Mouse (Mus musculus) lung, embryonic 14.5 days (tissue): ENCODE data around the gene Slc15a5. TPM values are rescaled to one million over a fixed set of nuclear protein-coding genes. Genes with fewer than 3 reads are reported as not detected.

ENCODE experiments used
- ATAC-seq: fragments of 200-750 bp; cut with Nextera tagmentation; 2 replicates; pipeline ENCODE4 v1.8.0; 2017; ENCODE audit warnings: mild to moderate bottlenecking, moderate TSS enrichment, moderate library complexity; ENCODE audit not compliant: insufficient read depth
- DNase-seq: peaks from one replicate; pipeline ENCODE4 v3.0.0-alpha.2; 2015
- H3K27ac ChIP-seq: fragments of 300-500 bp; sonication (generic); 2 replicates; pipeline ENCODE4 v1.5.1; 2014; ENCODE audit warnings: low read depth, mild to moderate bottlenecking, moderate library complexity
- H3K27me3 ChIP-seq: fragments of 300-500 bp; sonication (generic); 2 replicates; pipeline ENCODE4 v1.6.1; 2014; ENCODE audit warnings: low read length, control low read depth; ENCODE audit not compliant: insufficient read depth
- H3K36me3 ChIP-seq: fragments of 300-500 bp; sonication (generic); 2 replicates; pipeline ENCODE4 v1.6.1; 2014; ENCODE audit warnings: control low read depth; ENCODE audit not compliant: insufficient read depth
- H3K4me1 ChIP-seq: fragments of 300-500 bp; sonication (generic); 2 replicates; pipeline ENCODE4 v1.6.1; 2014; ENCODE audit warnings: antibody characterized with exemption, control low read depth; ENCODE audit not compliant: insufficient read depth
- H3K4me2 ChIP-seq: fragments of 300-500 bp; sonication (generic); 2 replicates; pipeline ENCODE4 v1.6.1; 2014; ENCODE audit warnings: mild to moderate bottlenecking
- H3K4me3 ChIP-seq: fragments of 300-500 bp; sonication (generic); 2 replicates; pipeline ENCODE4 v1.5.1; 2014; ENCODE audit warnings: low read depth, low read length
- H3K9ac ChIP-seq: fragments of 300-500 bp; sonication (generic); 2 replicates; pipeline ENCODE4 v1.6.1; 2014
- H3K9me3 ChIP-seq: fragments of 300-500 bp; sonication (generic); 2 replicates; pipeline ENCODE4 v1.6.1; 2016; ENCODE audit warnings: low read depth, low read length, control low read depth
- CTCF ChIP-seq: IDR thresholded peaks from 2 replicates; pipeline ENCODE4 v1.5.1; 2016; ENCODE audit warnings: antibody characterized with exemption, low read depth
- WGBS: fragments of 180-500 bp; shearing (Covaris S2); extraction: QIAGEN DNeasy Blood & Tissue Kit; methylation state at CpG from one replicate; pipeline ENCODE4 v1.1.7; 2014; 5-methylcytosine and 5-hydroxymethylcytosine counted together
- polyA plus RNA-seq: library from polyadenylated mRNA; unstranded; fragments of >200 nt; fragmentation: Nextera tagmentation; extraction: Ambion mirVana; gene quantifications from 2 replicates; pipeline ENCODE4 v1.2.1, GENCODE M21; 2014

Slc15a5 gene
- polyA plus RNA-seq, 1 experiment from 2014 or later: not detected

- peak; percentile 30; the same call in 1 of the 2 replicates for TF ChIP-seq CTCF
- H3K27me3 ChIP-seq: no peaks in the 10 kb centered on the region
- DNase-seq: no peak
- no peaks in the 10 kb centered on the region for H3K4me1 ChIP-seq
- H3K36me3 ChIP-seq: no peaks in the 10 kb centered on the region
- H3K27ac ChIP-seq: no peak overlapping the region
- no peak overlapping the region for H3K4me2 ChIP-seq
- H3K9me3 ChIP-seq: no peaks in the 10 kb centered on the region
- H3K9ac ChIP-seq: no peak overlapping the region
- no peak for ATAC-seq
- no peak overlapping the region for H3K4me3 ChIP-seq
Measured at GRCm38 (mm10) chr6:138016898-138017297, 62.8 kb downstream of the Slc15a5 start.

DNA sequence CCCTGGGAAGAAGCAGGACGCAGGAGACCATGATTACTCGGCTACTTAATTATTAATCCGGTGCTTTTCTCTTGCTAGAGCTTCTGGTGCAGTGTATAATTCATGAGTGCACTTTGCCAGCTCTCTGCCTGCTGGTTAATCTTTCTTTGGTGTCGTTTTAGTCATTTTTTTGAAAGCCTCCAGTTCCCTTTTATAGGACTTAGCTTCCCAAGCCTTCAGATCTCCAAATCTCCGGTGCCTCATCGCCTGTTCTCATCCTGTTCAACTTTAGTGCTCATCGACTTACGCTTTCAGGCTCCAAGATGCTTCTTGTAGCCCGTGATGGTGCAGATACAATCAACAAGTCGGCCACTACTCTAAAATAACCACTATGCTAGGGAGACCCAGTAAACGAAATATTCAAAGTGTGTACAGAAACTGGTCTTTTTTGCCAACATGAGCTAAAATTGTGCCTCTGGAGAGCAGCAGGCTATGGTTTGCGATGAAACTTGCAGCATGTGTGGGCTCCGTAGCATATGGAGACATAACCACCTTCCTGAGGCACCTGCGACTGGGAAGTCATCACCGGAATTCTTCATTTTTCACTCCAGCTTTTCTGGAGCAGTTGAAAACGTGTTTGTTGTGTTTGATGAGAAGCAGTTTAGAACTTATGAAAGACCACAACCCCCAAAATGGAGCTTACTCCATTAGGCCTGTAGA is 64.6 kb downstream of the Slc15a5 start:
- Histone ChIP-seq H3K9me3 (no peaks in the 10 kb centered on the region), H3K4me3 (no peak overlapping the region), H3K9ac (no peak overlapping the region), H3K36me3 (no peaks in the 10 kb centered on the region), H3K27me3 (no peaks in the 10 kb centered on the region), H3K4me2 (no peak overlapping the region), H3K4me1 (no peaks in the 10 kb centered on the region), H3K27ac (no peak overlapping the region)
- DNase-seq (no peak), ATAC-seq (no peak)
- 81% methylated on average over 16 of the region's 16 CpGs for WGBS
- no peak for TF ChIP-seq CTCF

GRCm38 (mm10) chr6:138011955-138012354 is 67.8 kb downstream of the Slc15a5 start:
- H3K4me1 ChIP-seq: no peaks in the 10 kb centered on the region
- DNase-seq (no peak), ATAC-seq (no peak)
- H3K9ac ChIP-seq: no peak overlapping the region
- H3K27me3 ChIP-seq: no peaks in the 10 kb centered on the region
- H3K4me3 ChIP-seq: no peak overlapping the region
- H3K9me3 ChIP-seq: no peaks in the 10 kb centered on the region
- H3K4me2 ChIP-seq: no peak overlapping the region
- TF ChIP-seq CTCF: no peak
- H3K27ac ChIP-seq: no peak overlapping the region
- 86% methylated on average over 6 of the region's 6 CpGs for WGBS
- H3K36me3 ChIP-seq: no peaks in the 10 kb centered on the region

- Histone ChIP-seq H3K4me2 (no peak overlapping the region), H3K9ac (no peak overlapping the region), H3K27ac (no peak overlapping the region), H3K4me3 (no peak overlapping the region), H3K9me3 (no peaks in the 10 kb centered on the region), H3K27me3 (no peaks in the 10 kb centered on the region), H3K36me3 (no peaks in the 10 kb centered on the region), H3K4me1 (no peaks in the 10 kb centered on the region)
- ATAC-seq: no peak
- no peak for TF ChIP-seq CTCF
- DNase-seq: no peak
- WGBS: 54% methylated on average over 6 of the region's 6 CpGs
Measured at GRCm38 (mm10) chr6:138007705-138008104, 72.0 kb downstream of the Slc15a5 start.

DNA sequence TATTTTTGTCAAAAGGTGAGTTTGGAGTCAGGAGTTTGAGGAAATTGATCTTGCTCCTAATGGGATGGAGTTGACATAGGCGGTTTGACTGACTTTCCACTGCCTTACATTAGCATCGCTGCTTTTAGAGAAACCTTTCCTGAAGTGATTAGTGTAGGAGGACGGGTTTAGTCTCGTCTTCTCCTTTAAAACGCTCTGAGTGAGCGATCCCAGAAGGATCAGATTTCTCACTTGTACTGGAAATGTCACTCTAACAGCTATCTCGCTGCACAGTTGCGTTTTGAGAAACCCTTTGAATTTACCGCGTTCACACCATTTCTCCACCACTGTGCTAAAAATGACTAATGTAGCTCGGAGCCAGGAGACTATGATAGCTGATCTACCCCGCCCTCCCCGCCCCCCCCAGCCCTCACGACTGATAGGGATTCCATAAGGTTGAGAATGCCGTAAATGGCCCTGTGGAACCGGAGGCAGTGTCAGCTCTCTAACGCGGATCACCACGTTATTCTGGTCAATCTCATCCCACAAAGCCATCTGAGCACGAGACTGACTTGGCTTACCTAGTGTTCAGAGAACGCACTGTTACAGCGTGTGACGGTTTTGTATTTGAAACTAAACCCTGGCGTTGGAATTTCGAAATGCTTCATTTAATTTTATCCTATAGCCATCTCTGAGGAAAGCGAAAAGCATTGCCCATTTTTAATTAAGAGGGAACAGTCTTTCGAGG is 73.0 kb downstream of the Slc15a5 start:
- Histone ChIP-seq H3K27ac (no peak overlapping the region), H3K4me1 (no peaks in the 10 kb centered on the region), H3K27me3 (no peaks in the 10 kb centered on the region), H3K9ac (no peak overlapping the region), H3K4me2 (no peak overlapping the region), H3K9me3 (no peaks in the 10 kb centered on the region), H3K4me3 (no peak overlapping the region), H3K36me3 (no peaks in the 10 kb centered on the region)
- no peak for DNase-seq
- no peak for ATAC-seq
- WGBS: 71% methylated on average over 27 of the region's 27 CpGs
- TF ChIP-seq CTCF: no peak

GRCm38 (mm10) chr6:137989853-137990252 is 89.9 kb downstream of the Slc15a5 start:
- no peak overlapping the region for H3K9ac ChIP-seq
- DNase-seq: peak; percentile 50
- peak; percentile 63 for TF ChIP-seq CTCF
- H3K36me3 ChIP-seq: no peaks in the 10 kb centered on the region
- H3K4me3 ChIP-seq: no peak overlapping the region
- no peak for ATAC-seq
- H3K27me3 ChIP-seq: no peaks in the 10 kb centered on the region
- H3K27ac ChIP-seq: no peak overlapping the region
- H3K4me1 ChIP-seq: no peaks in the 10 kb centered on the region
- H3K4me2 ChIP-seq: no peak overlapping the region
- no peaks in the 10 kb centered on the region for H3K9me3 ChIP-seq

GRCm38 (mm10) chr6:137985169-137985568 is 94.5 kb downstream of the Slc15a5 start:
- Histone ChIP-seq H3K4me1 (no peaks in the 10 kb centered on the region), H3K9me3 (no peaks in the 10 kb centered on the region), H3K4me2 (no peak overlapping the region), H3K9ac (no peak overlapping the region), H3K27me3 (no peaks in the 10 kb centered on the region), H3K4me3 (no peak overlapping the region), H3K36me3 (no peaks in the 10 kb centered on the region), H3K27ac (no peak overlapping the region)
- 86% methylated on average over 6 of the region's 6 CpGs for WGBS
- no peak for TF ChIP-seq CTCF
- DNase-seq (no peak), ATAC-seq (no peak)
